ENCODE assay signal across 8 mouse cellular contexts in the genomic region with DNA sequence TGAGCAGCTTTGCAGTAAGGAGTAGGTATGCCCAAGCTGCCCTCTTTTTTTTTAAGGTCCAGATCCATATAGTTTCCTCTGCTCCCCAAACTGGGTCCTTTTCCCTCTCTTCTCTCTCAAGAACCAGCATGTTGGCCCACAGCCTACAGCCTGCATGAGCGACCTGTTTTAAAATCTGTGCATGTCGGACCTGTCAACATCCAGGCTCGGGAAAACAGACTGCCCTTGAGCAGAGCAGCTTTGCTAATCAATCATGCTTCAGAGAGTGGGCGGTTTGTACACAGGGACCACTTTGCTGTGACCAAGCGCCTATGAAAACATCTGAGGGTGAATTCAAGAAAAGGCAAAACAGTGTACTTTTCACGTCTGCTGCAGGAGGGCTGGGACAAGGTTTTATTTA.
DNase-seq lines count a peak whose midpoint lies in the region; ATAC-seq lines count a peak whose summit lies in the region.

No protein-coding gene starts in this region.

- no peak overlapping the region for H3K4me3 ChIP-seq in forebrain, embryonic 14.5 days (ENCODE audit: low read depth, low read length)
- H3K4me3 ChIP-seq in midbrain, embryonic 12.5 days, result no peak overlapping the region

- peak; percentile 83 for DNase-seq in heart, adult 11 months
- no peak for DNase-seq in heart, postnatal 10 days
- DNase-seq in ovary, adult 18-20 months (ENCODE audit: low spot score), result peak; percentile 42
- DNase-seq in ovary, postnatal 10 days (ENCODE audit: low spot score), result no peak
- DNase-seq in forebrain, embryonic 14.5 days (ENCODE audit: low spot score), result peak; percentile 81
- no peak for DNase-seq in urinary bladder, postnatal 14 days (ENCODE audit: low spot score)
- no peak for DNase-seq in left cerebral cortex, postnatal 25 days (ENCODE audit: low spot score in 2 of 2)

- intact Hi-C loops in heart, postnatal 10 days (cut with DNase I), result no loop called here
- intact Hi-C loops in left cerebral cortex, postnatal 25 days (cut with DNase I), result no loop called here

- H3K9ac ChIP-seq in forebrain, embryonic 14.5 days (ENCODE audit: low read length), result no peak overlapping the region
- no peak overlapping the region for H3K9ac ChIP-seq in midbrain, embryonic 12.5 days (replicated peaks)

- H3K36me3 ChIP-seq in forebrain, embryonic 14.5 days (ENCODE audit: control insufficient read depth, insufficient read depth, low read length), result no peaks in the 10 kb centered on the region
- no peaks in the 10 kb centered on the region for H3K36me3 ChIP-seq in midbrain, embryonic 12.5 days

- no peaks in the 10 kb centered on the region for H3K27me3 ChIP-seq in forebrain, embryonic 14.5 days (replicated peaks; ENCODE audit: control insufficient read depth, insufficient read depth, low read length)
- no peaks in the 10 kb centered on the region for H3K27me3 ChIP-seq in midbrain, embryonic 12.5 days

- WGBS in forebrain, embryonic 14.5 days, result 16% methylated on average over 6 of the region's 6 CpGs
- WGBS in midbrain, embryonic 12.5 days, result 44% methylated on average over 6 of the region's 6 CpGs

- peaks cover 14% of the 10 kb centered on the region for H3K4me1 ChIP-seq in forebrain, embryonic 14.5 days (ENCODE audit: control insufficient read depth, insufficient read depth, low read length)
- peaks cover 10% of the 10 kb centered on the region for H3K4me1 ChIP-seq in midbrain, embryonic 12.5 days

- H3K27ac ChIP-seq in forebrain, embryonic 14.5 days (ENCODE audit: low read depth, low read length), result no peak overlapping the region
- H3K27ac ChIP-seq in midbrain, embryonic 12.5 days (replicated peaks), result 0 out of 2 replicates have a peak overlapping the region, but pooled peaks have one; percentile 11

- no peaks in the 10 kb centered on the region for H3K9me3 ChIP-seq in forebrain, embryonic 14.5 days (replicated peaks; ENCODE audit: control insufficient read depth, low read length)
- no peaks in the 10 kb centered on the region for H3K9me3 ChIP-seq in midbrain, embryonic 12.5 days

- H3K4me2 ChIP-seq in forebrain, embryonic 14.5 days (ENCODE audit: low read length), result peak overlapping the region; percentile 18; the same call in 1 of the 2 replicates
- H3K4me2 ChIP-seq in midbrain, embryonic 12.5 days (replicated peaks), result no peak overlapping the region

- peak; percentile 97 for ATAC-seq in forebrain, embryonic 14.5 days
- peak; percentile 78 for ATAC-seq in midbrain, embryonic 12.5 days (ENCODE audit: low FRiP score, low read depth)

Comparison
In these comparisons a context has a peak if more than half of its experiments do, and no peak if none do; other contexts are left out.
1. DNase-seq: peak in heart, adult 11 months (single experiment), ovary, adult 18-20 months (single experiment) and forebrain, embryonic 14.5 days (single experiment); none in heart, postnatal 10 days (0 of 2), ovary, postnatal 10 days (single experiment), urinary bladder, postnatal 14 days (single experiment) and left cerebral cortex, postnatal 25 days (0 of 2).